Mouse (Mus musculus) neural tube, embryonic 13.5 days (tissue): Measurements from ENCODE around the gene Myo9b. TPM values are rescaled to one million over a fixed set of nuclear protein-coding genes. Genes with fewer than 3 reads are reported as not detected.

Source experiments
- ATAC-seq: fragments of 200-750 bp; cut with Nextera tagmentation; 2 replicates; pipeline ENCODE4 v1.8.0; 2017; ENCODE audit warnings: low read depth, mild to moderate bottlenecking, moderate TSS enrichment, moderate library complexity
- H3K27ac ChIP-seq: fragments of 300-500 bp; sonication (generic); replicated peaks from 2 replicates; pipeline ENCODE4 v1.5.1; 2015; ENCODE audit warnings: moderate library complexity, mild to moderate bottlenecking, inconsistent platforms
- H3K27me3 ChIP-seq: fragments of 300-500 bp; sonication (generic); 2 replicates; pipeline ENCODE4 v1.6.1; 2015; ENCODE audit warnings: mild to moderate bottlenecking, inconsistent platforms
- H3K36me3 ChIP-seq: fragments of 300-500 bp; sonication (generic); 2 replicates; pipeline ENCODE4 v1.6.1; 2015; ENCODE audit warnings: mild to moderate bottlenecking, inconsistent platforms
- H3K4me1 ChIP-seq: fragments of 300-500 bp; sonication (generic); replicated peaks from 2 replicates; pipeline ENCODE4 v1.6.1; 2015; ENCODE audit warnings: inconsistent platforms
- H3K4me2 ChIP-seq: fragments of 300-500 bp; sonication (generic); 2 replicates; pipeline ENCODE4 v1.6.1; 2015; ENCODE audit warnings: inconsistent platforms, mild to moderate bottlenecking, moderate library complexity
- H3K4me3 ChIP-seq: fragments of 300-500 bp; sonication (generic); 2 replicates; pipeline ENCODE4 v1.5.1; 2015; ENCODE audit warnings: mild to moderate bottlenecking, inconsistent platforms
- H3K9ac ChIP-seq: fragments of 300-500 bp; sonication (generic); 2 replicates; pipeline ENCODE4 v1.6.1; 2015; ENCODE audit warnings: moderate library complexity, mild to moderate bottlenecking, inconsistent platforms
- H3K9me3 ChIP-seq: fragments of 300-500 bp; sonication (generic); 2 replicates; pipeline ENCODE4 v1.6.1; 2016; ENCODE audit warnings: inconsistent platforms
- WGBS: fragments of 180-500 bp; shearing (Covaris S2); methylation state at CpG from one replicate; pipeline ENCODE4 v1.1.7; 2015; 5-methylcytosine and 5-hydroxymethylcytosine counted together
- polyA plus RNA-seq: library from polyadenylated mRNA; unstranded; fragments of >200 nt; fragmentation: Nextera tagmentation; extraction: Ambion mirVana; gene quantifications from 2 replicates; pipeline ENCODE4 v1.2.1, GENCODE M21; 2015

Myo9b gene
- polyA plus RNA-seq, 1 experiment from 2014 or later = 17.9 TPM

- H3K9ac ChIP-seq = peak overlapping the region; percentile 73
- peak overlapping the region; percentile 88 for H3K27ac ChIP-seq
- no peaks in the 10 kb centered on the region for H3K27me3 ChIP-seq
- peak overlapping the region; percentile 72 for H3K4me3 ChIP-seq
- no peak for ATAC-seq
- H3K4me2 ChIP-seq = peak overlapping the region; percentile 55
- H3K9me3 ChIP-seq = no peaks in the 10 kb centered on the region
- 15% methylated on average over 5 of the region's 5 CpGs for WGBS
- peaks cover 37% of the 10 kb centered on the region for H3K36me3 ChIP-seq
- peaks cover 44% of the 10 kb centered on the region for H3K4me1 ChIP-seq
Observed at GRCm38 (mm10) chr8:71370711-71371235, 98.3 kb downstream of the Myo9b start.

- peak; percentile 80 for ATAC-seq
- Histone ChIP-seq H3K4me3 (peak within 1 kb of the TSS; percentile 72), H3K9me3 (no peaks in the 10 kb centered on the region), H3K4me2 (peak within 1 kb of the TSS; percentile 55), H3K27ac (peak within 1 kb of the TSS; percentile 88), H3K4me1 (peaks cover 44% of the 10 kb centered on the region), H3K9ac (peak within 1 kb of the TSS; percentile 73), H3K27me3 (no peaks in the 10 kb centered on the region), H3K36me3 (peaks cover 37% of the 10 kb centered on the region)
- WGBS = 2% methylated on average over 68 of the region's 68 CpGs
Observed at GRCm38 (mm10) chr8:71371236-71371848, 98.8 kb downstream of the Myo9b start, which contains the start of gene Ocel1. Gene Ocel1 (plus strand): TSS chr8:71371298.

GRCm38 (mm10) chr8:71372427-71372826, 99.9 kb downstream of the Myo9b start:
- no peak overlapping the region for H3K27ac ChIP-seq
- peaks cover 52% of the 10 kb centered on the region for H3K4me1 ChIP-seq
- no peaks in the 10 kb centered on the region for H3K9me3 ChIP-seq
- no peak overlapping the region for H3K9ac ChIP-seq
- no peak overlapping the region for H3K4me3 ChIP-seq
- no peaks in the 10 kb centered on the region for H3K27me3 ChIP-seq
- no peak for ATAC-seq
- H3K36me3 ChIP-seq = peaks cover 37% of the 10 kb centered on the region
- 83% methylated on average over 12 of the region's 12 CpGs for WGBS
- H3K4me2 ChIP-seq = no peak overlapping the region

- Histone ChIP-seq H3K9me3 (no peaks in the 10 kb centered on the region), H3K27me3 (no peaks in the 10 kb centered on the region), H3K27ac (no peak overlapping the region), H3K9ac (no peak overlapping the region), H3K4me2 (no peak overlapping the region), H3K36me3 (peaks cover 42% of the 10 kb centered on the region), H3K4me3 (no peak overlapping the region), H3K4me1 (peaks cover 46% of the 10 kb centered on the region)
- no peak for ATAC-seq
- 91% methylated on average over 3 of the region's 3 CpGs for WGBS
Observed at GRCm38 (mm10) chr8:71373000-71373399, 100.5 kb downstream of the Myo9b start.

- peaks cover 49% of the 10 kb centered on the region for H3K4me1 ChIP-seq
- H3K27ac ChIP-seq = no peak overlapping the region
- H3K27me3 ChIP-seq = no peaks in the 10 kb centered on the region
- no peak for ATAC-seq
- 77% methylated on average over 17 of the region's 17 CpGs for WGBS
- no peak overlapping the region for H3K4me2 ChIP-seq
- peaks cover 32% of the 10 kb centered on the region for H3K36me3 ChIP-seq
- no peak overlapping the region for H3K4me3 ChIP-seq
- no peak overlapping the region for H3K9ac ChIP-seq
- H3K9me3 ChIP-seq = no peaks in the 10 kb centered on the region
Observed at GRCm38 (mm10) chr8:71374616-71375206, 102.2 kb downstream of the Myo9b start.

- Histone ChIP-seq H3K27me3 (no peaks in the 10 kb centered on the region), H3K27ac (peak overlapping the region; percentile 82), H3K4me1 (peaks cover 53% of the 10 kb centered on the region), H3K4me3 (peak overlapping the region; percentile 38), H3K36me3 (peaks cover 29% of the 10 kb centered on the region), H3K9ac (peak overlapping the region; percentile 71), H3K9me3 (no peaks in the 10 kb centered on the region), H3K4me2 (peak overlapping the region; percentile 64)
- ATAC-seq = peak; percentile 2; the same call in 1 of the 2 replicates
- WGBS = 5% methylated on average over 74 of the region's 74 CpGs
Observed at GRCm38 (mm10) chr8:71375581-71376422, 103.3 kb downstream of the Myo9b start.

- no peak for ATAC-seq
- H3K4me1 ChIP-seq = peaks cover 59% of the 10 kb centered on the region
- WGBS = 26% methylated on average over 8 of the region's 8 CpGs
- peak overlapping the region; percentile 71 for H3K9ac ChIP-seq
- H3K4me2 ChIP-seq = peak overlapping the region; percentile 64
- H3K36me3 ChIP-seq = peaks cover 29% of the 10 kb centered on the region
- H3K27ac ChIP-seq = peak overlapping the region; percentile 82
- H3K9me3 ChIP-seq = no peaks in the 10 kb centered on the region
- H3K4me3 ChIP-seq = peak overlapping the region; percentile 38
- no peaks in the 10 kb centered on the region for H3K27me3 ChIP-seq
Observed at GRCm38 (mm10) chr8:71376423-71377030, 104.0 kb downstream of the Myo9b start.

- Histone ChIP-seq H3K4me3 (peak overlapping the region; percentile 80; the same call in 1 of the 2 replicates), H3K4me2 (peak overlapping the region; percentile 99), H3K4me1 (peaks cover 73% of the 10 kb centered on the region), H3K27me3 (no peaks in the 10 kb centered on the region), H3K9ac (peak overlapping the region; percentile 83), H3K27ac (no peak overlapping the region), H3K9me3 (no peaks in the 10 kb centered on the region), H3K36me3 (peaks cover 19% of the 10 kb centered on the region)
- 26% methylated on average over 4 of the region's 4 CpGs for WGBS
- ATAC-seq = no peak
Observed at GRCm38 (mm10) chr8:71379008-71379407, 106.5 kb downstream of the Myo9b start.

GRCm38 (mm10) chr8:71379512-71380075, 107.1 kb downstream of the Myo9b start:
- H3K36me3 ChIP-seq = peaks cover 13% of the 10 kb centered on the region; the same call in 1 of the 2 replicates
- peak overlapping the region; percentile 80 for H3K4me3 ChIP-seq
- peak overlapping the region; percentile 83 for H3K9ac ChIP-seq
- WGBS = 47% methylated on average over 3 of the region's 3 CpGs
- H3K27ac ChIP-seq = no peak overlapping the region
- no peak for ATAC-seq
- H3K9me3 ChIP-seq = no peaks in the 10 kb centered on the region
- H3K4me1 ChIP-seq = peaks cover 73% of the 10 kb centered on the region
- H3K4me2 ChIP-seq = peak overlapping the region; percentile 99
- H3K27me3 ChIP-seq = no peaks in the 10 kb centered on the region

GRCm38 (mm10) chr8:71380178-71381171, 108.0 kb downstream of the Myo9b start:
- peak overlapping the region; percentile 80 for H3K4me3 ChIP-seq
- H3K9me3 ChIP-seq = no peaks in the 10 kb centered on the region
- H3K27me3 ChIP-seq = no peaks in the 10 kb centered on the region
- no peak for ATAC-seq
- WGBS = under 1% methylated on average over 72 of the region's 72 CpGs
- H3K36me3 ChIP-seq = peaks cover 5% of the 10 kb centered on the region; the same call in 1 of the 2 replicates
- peak overlapping the region; percentile 99 for H3K4me2 ChIP-seq
- H3K4me1 ChIP-seq = peaks cover 66% of the 10 kb centered on the region
- H3K27ac ChIP-seq = no peak overlapping the region
- H3K9ac ChIP-seq = peak overlapping the region; percentile 83
